Mouse (Mus musculus): ENCODE results near the gene 1700030K09Rik. TPM values are rescaled to one million over a fixed set of nuclear protein-coding genes. Genes with fewer than 3 reads are reported as not detected.
A peak's percentile ranks its signal among the peaks of the same experiment; 100 is the strongest.

1700030K09Rik gene
- total RNA-seq, 2 experiments from 2014 or later: 2.9 to 3.2 TPM

- no peak for DNase-seq
These were observed 16.3 kb downstream of the 1700030K09Rik start for GRCm38 (mm10) chr8:72459881-72460533.

- DNase-seq: no peak
These were observed 20.5 kb downstream of the 1700030K09Rik start for GRCm38 (mm10) chr8:72464211-72464610.

- DNase-seq: no peak
These were observed 25.6 kb downstream of the 1700030K09Rik start for GRCm38 (mm10) chr8:72469243-72469642.

- DNase-seq: no peak
These were observed 26.3 kb downstream of the 1700030K09Rik start for GRCm38 (mm10) chr8:72469984-72470383.

GRCm38 (mm10) chr8:72470684-72471083 is 27.0 kb downstream of the 1700030K09Rik start:
- no peak for DNase-seq

- peak; percentile 98 for DNase-seq
These were observed 31.3 kb downstream of the 1700030K09Rik start, which contains the start of gene Cherp for GRCm38 (mm10) chr8:72474826-72475546. TSS of gene Cherp (minus strand) at chr8:72475226.

GRCm38 (mm10) chr8:72485456-72486199 is 41.9 kb downstream of the 1700030K09Rik start:
- DNase-seq: no peak

- DNase-seq: no peak
These were observed 43.3 kb downstream of the 1700030K09Rik start for GRCm38 (mm10) chr8:72487014-72487413.

- no peak for DNase-seq
These were observed 47.3 kb downstream of the 1700030K09Rik start for GRCm38 (mm10) chr8:72491017-72491416.

GRCm38 (mm10) chr8:72491680-72492621 is 48.3 kb downstream of the 1700030K09Rik start, which contains the start of gene Slc35e1:
TSS of gene Slc35e1 (minus strand) at chr8:72492614.
- peak; percentile 58 for DNase-seq

GRCm38 (mm10) chr8:72492622-72493081 is 49.0 kb downstream of the 1700030K09Rik start:
- DNase-seq: peak; percentile 99

- no peak for DNase-seq
These were observed 49.7 kb downstream of the 1700030K09Rik start for GRCm38 (mm10) chr8:72493381-72493780.

- DNase-seq: no peak
These were observed 51.9 kb downstream of the 1700030K09Rik start for GRCm38 (mm10) chr8:72495411-72496111.

- DNase-seq: no peak
These were observed 52.5 kb downstream of the 1700030K09Rik start for GRCm38 (mm10) chr8:72496217-72496616.

- DNase-seq: no peak
These were observed 54.2 kb downstream of the 1700030K09Rik start for GRCm38 (mm10) chr8:72497911-72498310.

GRCm38 (mm10) chr8:72498527-72498926 is 54.8 kb downstream of the 1700030K09Rik start:
- DNase-seq: no peak

- DNase-seq: peak; percentile 84
These were observed 56.0 kb downstream of the 1700030K09Rik start for GRCm38 (mm10) chr8:72499521-72500284.

GRCm38 (mm10) chr8:72500521-72500931 is 56.8 kb downstream of the 1700030K09Rik start:
- peak; percentile 52 for DNase-seq

- no peak for DNase-seq
These were observed 60.5 kb downstream of the 1700030K09Rik start for GRCm38 (mm10) chr8:72504137-72504536.

All from gastrocnemius, postnatal 25 days (tissue).